ENCODE assay signal across 19 mouse cellular contexts in the genomic region with DNA sequence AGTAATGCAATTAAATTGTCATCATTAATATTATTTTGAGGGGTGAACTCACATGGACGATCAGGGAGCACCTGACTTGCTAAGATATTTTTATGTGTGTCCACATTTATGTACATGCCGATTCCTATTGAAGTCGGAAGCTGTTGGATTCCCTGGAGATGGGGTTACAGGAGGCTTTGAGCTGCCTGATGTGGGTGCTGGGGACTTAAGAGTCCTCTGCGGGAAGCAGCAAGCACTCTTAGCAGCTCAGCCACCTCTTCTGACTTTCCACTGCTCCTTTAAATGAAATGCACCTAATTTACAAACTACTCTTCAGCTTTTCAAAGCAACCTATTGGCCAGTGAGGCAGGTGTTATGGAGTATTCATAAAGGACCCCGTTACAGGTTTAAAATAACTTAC. TPM values are rescaled to one million over a fixed set of nuclear protein-coding genes. Genes with fewer than 3 reads are reported as not detected.
DNase-seq lines count a peak whose midpoint lies in the region; ATAC-seq and TF ChIP-seq lines count a peak whose summit lies in the region.
"Had no signal": no experiment of that assay in that cellular context is flagged by ENCODE, and none has a peak within 500 bp of the region (broad histone marks: within the 10 kb centered on the region; RNA-seq: fewer than 3 reads in every experiment).

No protein-coding gene starts in this region.

- H3K4me2 ChIP-seq in heart, embryonic 13.5 days = peak overlapping the region; percentile 62
- H3K4me2 ChIP-seq in limb, embryonic 12.5 days = 0 out of 2 replicates have a peak overlapping the region, but pooled peaks have one; percentile 24
- peak overlapping the region; percentile 44 for H3K4me2 ChIP-seq in liver, embryonic 14.5 days (ENCODE audit: low read depth)

- H3K27ac ChIP-seq in heart, embryonic 13.5 days (replicated peaks) = no peak overlapping the region
- H3K27ac ChIP-seq in heart, embryonic 10.5 days = no peak overlapping the region
- H3K27ac ChIP-seq in limb, embryonic 12.5 days = no peak overlapping the region
- H3K27ac ChIP-seq in limb, embryonic 10.5 days = no peak overlapping the region
- H3K27ac ChIP-seq in MEL (ENCODE audit: control insufficient read depth, low read depth, low read length) = no peak overlapping the region; the same call in 1 of the 2 replicates
- H3K27ac ChIP-seq in liver, embryonic 14.5 days = no peak overlapping the region
- H3K27ac ChIP-seq: embryonic facial prominence, embryonic 15.5 days; neural tube, embryonic 13.5 days had no signal

- H3K9ac ChIP-seq in heart, embryonic 13.5 days = no peak overlapping the region
- no peak overlapping the region for H3K9ac ChIP-seq in limb, embryonic 12.5 days (replicated peaks)
- H3K9ac ChIP-seq in MEL (ENCODE audit: control insufficient read depth, low read depth, low read length, poor library complexity, severe bottlenecking) = peak overlapping the region; percentile 64
- no peak overlapping the region for H3K9ac ChIP-seq in liver, embryonic 14.5 days (replicated peaks)
- H3K9ac ChIP-seq: embryonic facial prominence, embryonic 15.5 days; neural tube, embryonic 13.5 days had no signal

- peak overlapping the region; percentile 43 for H3K4me3 ChIP-seq in heart, embryonic 13.5 days
- no peak overlapping the region for H3K4me3 ChIP-seq in heart, embryonic 10.5 days
- no peak overlapping the region for H3K4me3 ChIP-seq in limb, embryonic 12.5 days (replicated peaks)
- no peak overlapping the region for H3K4me3 ChIP-seq in limb, embryonic 10.5 days
- H3K4me3 ChIP-seq in MEL (ENCODE audit: control insufficient read depth in 1 of 2, insufficient read depth in 1 of 2, low read depth in 2 of 2, low read length in 2 of 2) = peak overlapping the region; percentile 55 to 74
- no peak overlapping the region; a peak in 1 of 4 replicates for H3K4me3 ChIP-seq in liver, embryonic 14.5 days (ENCODE audit: insufficient read depth in 1 of 2, low read depth in 2 of 2, low read length in 2 of 2)
- H3K4me3 ChIP-seq: neural tube, embryonic 13.5 days had no signal

- TF ChIP-seq CTCF in MEL (IDR thresholded peaks at IDR 0.05 in 2 of 3, conservative IDR thresholded peaks at IDR 0.05 in 1 of 3; ENCODE audit: control insufficient read depth in 1 of 3, insufficient read depth in 1 of 3, low read depth in 2 of 3, low read length in 3 of 3, poor library complexity in 1 of 3, severe bottlenecking in 1 of 3) = no peak
- no peak for TF ChIP-seq CTCF in liver, embryonic 14.5 days (IDR thresholded peaks at IDR 0.05; ENCODE audit: low read depth)

- DNase-seq in heart, embryonic 10.5 days (ENCODE audit: low spot score) = no peak
- no peak for DNase-seq in limb, embryonic 10.5 days (ENCODE audit: low spot score)
- DNase-seq in MEL (ENCODE audit: low read depth, low spot score) = peak; percentile 84
- no peak for DNase-seq in liver, embryonic 14.5 days (ENCODE audit: low read depth in 3 of 3, low spot score in 3 of 3)
- no peak for DNase-seq in testis, postnatal 10 days (ENCODE audit: low spot score)
- DNase-seq: cerebellum, postnatal 25 days; kidney, adult 11 months; layer of hippocampus, adult 9-11 months; left cerebral cortex, postnatal 4 days; midbrain, embryonic 14.5 days had no signal

- no peaks in the 10 kb centered on the region for H3K4me1 ChIP-seq in heart, embryonic 13.5 days
- H3K4me1 ChIP-seq in heart, embryonic 10.5 days = peaks cover 5% of the 10 kb centered on the region
- no peaks in the 10 kb centered on the region for H3K4me1 ChIP-seq in limb, embryonic 12.5 days (replicated peaks)
- H3K4me1 ChIP-seq in limb, embryonic 10.5 days = no peaks in the 10 kb centered on the region
- peaks cover 8 to 10% of the 10 kb centered on the region in 2 experiments for H3K4me1 ChIP-seq in MEL (ENCODE audit: control insufficient read depth in 1 of 2, insufficient read depth in 2 of 2, low read length in 2 of 2)
- H3K4me1 ChIP-seq in liver, embryonic 14.5 days (replicated peaks; ENCODE audit: control insufficient read depth in 2 of 2, insufficient read depth in 2 of 2, low read length in 1 of 2) = no peaks in the 10 kb centered on the region
- H3K4me1 ChIP-seq: embryonic facial prominence, embryonic 15.5 days; neural tube, embryonic 13.5 days had no signal

- WGBS in heart, embryonic 13.5 days = 66% methylated on average over 5 of the region's 5 CpGs
- 71% methylated on average over 5 of the region's 5 CpGs for WGBS in heart, embryonic 10.5 days
- WGBS in limb, embryonic 12.5 days = 72% methylated on average over 5 of the region's 5 CpGs
- 74% methylated on average over 5 of the region's 5 CpGs for WGBS in limb, embryonic 10.5 days
- WGBS in liver, embryonic 14.5 days (ENCODE audit: insufficient replicate concordance) = 55% methylated on average over 5 of the region's 5 CpGs

- H3K79me2 ChIP-seq in MEL (ENCODE audit: control insufficient read depth, insufficient read depth, low read length, poor library complexity) = no peaks in the 10 kb centered on the region

- no peaks in the 10 kb centered on the region for H3K36me3 ChIP-seq in heart, embryonic 13.5 days
- H3K36me3 ChIP-seq in heart, embryonic 10.5 days = no peaks in the 10 kb centered on the region
- no peaks in the 10 kb centered on the region for H3K36me3 ChIP-seq in limb, embryonic 12.5 days
- H3K36me3 ChIP-seq in limb, embryonic 10.5 days = no peaks in the 10 kb centered on the region
- H3K36me3 ChIP-seq in MEL (ENCODE audit: control insufficient read depth in 1 of 2, insufficient read depth in 2 of 2, low read length in 2 of 2) = peaks cover 0 to 13% of the 10 kb centered on the region in 2 experiments; a peak in 2 of 4 replicates
- no peaks in the 10 kb centered on the region for H3K36me3 ChIP-seq in liver, embryonic 14.5 days (replicated peaks; ENCODE audit: control insufficient read depth, insufficient read depth, low read depth)
- H3K36me3 ChIP-seq: embryonic facial prominence, embryonic 15.5 days; neural tube, embryonic 13.5 days had no signal

- no peak for TF ChIP-seq RAD21 in MEL (IDR thresholded peaks at IDR 0.05; ENCODE audit: low read depth, low read length)

- no peak for TF ChIP-seq POLR2A in MEL (IDR thresholded peaks at IDR 0.05; ENCODE audit: control insufficient read depth in 1 of 2, insufficient read depth in 1 of 2, low read depth in 1 of 2, low read length in 2 of 2, poor library complexity in 1 of 2)

- TF ChIP-seq EP300 in MEL (IDR thresholded peaks at IDR 0.05; ENCODE audit: low read depth in 1 of 2, low read length in 2 of 2) = 0 out of 4 replicates have a peak, but pooled peaks of 1 of the 2 experiments have one; percentile 3
- no peak for TF ChIP-seq EP300 in liver, embryonic 14.5 days (IDR thresholded peaks at IDR 0.05; ENCODE audit: low read depth)

- H3K9me3 ChIP-seq in heart, embryonic 13.5 days = no peaks in the 10 kb centered on the region
- no peaks in the 10 kb centered on the region for H3K9me3 ChIP-seq in heart, embryonic 10.5 days
- H3K9me3 ChIP-seq in limb, embryonic 12.5 days = no peaks in the 10 kb centered on the region
- H3K9me3 ChIP-seq in limb, embryonic 10.5 days (replicated peaks) = no peaks in the 10 kb centered on the region
- no peaks in the 10 kb centered on the region for H3K9me3 ChIP-seq in MEL (replicated peaks; ENCODE audit: insufficient read depth, low read length)
- no peaks in the 10 kb centered on the region for H3K9me3 ChIP-seq in liver, embryonic 14.5 days (ENCODE audit: control insufficient read depth, low read length)
- H3K9me3 ChIP-seq: embryonic facial prominence, embryonic 15.5 days; neural tube, embryonic 13.5 days had no signal

- no peaks in the 10 kb centered on the region; the same call in 1 of the 2 replicates for H3K27me3 ChIP-seq in heart, embryonic 13.5 days (replicated peaks)
- no peaks in the 10 kb centered on the region for H3K27me3 ChIP-seq in heart, embryonic 10.5 days (ENCODE audit: insufficient read depth, poor library complexity, severe bottlenecking)
- H3K27me3 ChIP-seq in limb, embryonic 12.5 days = no peaks in the 10 kb centered on the region
- H3K27me3 ChIP-seq in limb, embryonic 10.5 days (ENCODE audit: low read depth, poor library complexity, severe bottlenecking) = no peaks in the 10 kb centered on the region
- H3K27me3 ChIP-seq in MEL (ENCODE audit: control insufficient read depth in 1 of 2, insufficient read depth in 2 of 2, low read length in 2 of 2) = no peaks in the 10 kb centered on the region
- no peaks in the 10 kb centered on the region for H3K27me3 ChIP-seq in liver, embryonic 14.5 days (ENCODE audit: control insufficient read depth, insufficient read depth, low read length)
- H3K27me3 ChIP-seq: embryonic facial prominence, embryonic 15.5 days; neural tube, embryonic 13.5 days; Patski had no signal

- no peak for ATAC-seq in heart, embryonic 13.5 days (ENCODE audit: extremely low read depth, insufficient number of reproducible peaks, low FRiP score, low TSS enrichment)
- no peak for ATAC-seq in limb, embryonic 12.5 days (ENCODE audit: insufficient number of reproducible peaks, insufficient read depth, low FRiP score, low TSS enrichment, low read depth)
- ATAC-seq in liver, embryonic 14.5 days (ENCODE audit: insufficient read depth) = no peak
- ATAC-seq in megakaryocyte progenitor cell, adult 5-6 weeks (replicated peaks; ENCODE audit: poor library complexity) = no peak
- ATAC-seq: forebrain, embryonic 16.5 days; Patski had no signal

TF ChIP-seq in MEL, 35 proteins besides CTCF, POLR2A, EP300 and RAD21:
- peak; percentile 23 for TF ChIP-seq NELFE (IDR thresholded peaks at IDR 0.05; ENCODE audit: low read depth, low read length)
- peak; percentile 45 for TF ChIP-seq CHD1 (IDR thresholded peaks at IDR 0.05; ENCODE audit: low read depth, low read length)
- no peak for TF ChIP-seq ZKSCAN1 (IDR thresholded peaks at IDR 0.05; ENCODE audit: low read depth, low read length)
TF ChIP-seq in MEL: peak in this region for 2.

RNA-seq across cellular contexts. Expression of gene Mlana, which starts 10.8 kb away (rescaled TPM):
- polyA plus RNA-seq in heart, embryonic 13.5 days (2015; fragmentation: Nextera tagmentation; extraction: Ambion mirVana) = 0.66 and 0.92 TPM in 2 replicates
- polyA plus RNA-seq in heart, embryonic 10.5 days (2016; fragmentation: Nextera tagmentation; extraction: Ambion mirVana) = 0.15 and 0.32 TPM in 2 replicates
- polyA plus RNA-seq in limb, embryonic 12.5 days (2016; fragmentation: Nextera tagmentation; extraction: Ambion mirVana) = not detected in 2 replicates
- polyA plus RNA-seq in limb, embryonic 10.5 days (2016; fragmentation: Nextera tagmentation; extraction: Ambion mirVana) = not detected in 2 replicates
- total RNA-seq in MEL (2012; rRNA removed) = 0.27 and 0.69 TPM in 2 replicates
- polyA plus RNA-seq in MEL (2012; ENCODE audit: insufficient read depth in 1 of 2, insufficient read length in 2 of 2, low read depth in 1 of 2, low replicate concordance in 2 of 2, missing spikeins in 1 of 2) = under 1 TPM in 1 of 2 experiments, not detected in 1; 0.78 TPM
- polyA plus RNA-seq in liver, embryonic 14.5 days (2012; rRNA removed) = not detected in 2 replicates
- polyA plus RNA-seq in liver, embryonic 14.5 days (2014; fragmentation: Nextera tagmentation; extraction: Ambion mirVana) = not detected in 2 replicates
- total RNA-seq in megakaryocyte progenitor cell, adult 5-6 weeks (2015) = not detected in 2 replicates
- not detected in 2 replicates for total RNA-seq in megakaryocyte progenitor cell, adult 5-6 weeks (2017)
- total RNA-seq: adrenal gland, adult 18-20 months; granulocyte monocyte progenitor cell, adult 5-6 weeks; left cerebral cortex, postnatal 4 days had no signal
- polyA plus RNA-seq: forebrain, embryonic 16.5 days; midbrain, embryonic 14.5 days; neural tube, embryonic 13.5 days had no signal

Comparison
In these comparisons a context has a peak if more than half of its experiments do, and no peak if none do; other contexts are left out.
1. H3K4me3 ChIP-seq: peak in heart, embryonic 13.5 days (single experiment) and MEL (2 of 2); none in heart, embryonic 10.5 days (single experiment), limb, embryonic 12.5 days (single experiment), limb, embryonic 10.5 days (single experiment) and liver, embryonic 14.5 days (0 of 2).
2. Peak in every context shown above with its lines, with median percentiles within 50 percentile points of each other: H3K4me2 ChIP-seq.